Mouse (Mus musculus) midbrain, embryonic 13.5 days (tissue): ENCODE data around the gene Mroh2a. TPM values are rescaled to one million over a fixed set of nuclear protein-coding genes. Genes with fewer than 3 reads are reported as not detected.

ENCODE experiments used
- ATAC-seq: fragments of 200-750 bp; cut with Nextera tagmentation; 2 replicates; pipeline ENCODE4 v1.8.0; 2017; ENCODE audit warnings: mild to moderate bottlenecking, moderate TSS enrichment, moderate library complexity
- H3K27ac ChIP-seq: fragments of 300-500 bp; sonication (generic); 2 replicates; pipeline ENCODE4 v1.5.1; 2015; ENCODE audit warnings: inconsistent platforms, mild to moderate bottlenecking, moderate library complexity
- H3K27me3 ChIP-seq: fragments of 300-500 bp; sonication (generic); 2 replicates; pipeline ENCODE4 v1.6.1; 2015; ENCODE audit warnings: mild to moderate bottlenecking, inconsistent platforms
- H3K36me3 ChIP-seq: fragments of 300-500 bp; sonication (generic); 2 replicates; pipeline ENCODE4 v1.6.1; 2015; ENCODE audit warnings: mild to moderate bottlenecking, inconsistent platforms
- H3K4me1 ChIP-seq: fragments of 300-500 bp; sonication (generic); replicated peaks from 2 replicates; pipeline ENCODE4 v1.6.1; 2015; ENCODE audit warnings: inconsistent platforms
- H3K4me2 ChIP-seq: fragments of 300-500 bp; sonication (generic); replicated peaks from 2 replicates; pipeline ENCODE4 v1.6.1; 2015; ENCODE audit warnings: moderate library complexity, mild to moderate bottlenecking, inconsistent platforms
- H3K4me3 ChIP-seq: fragments of 300-500 bp; sonication (generic); replicated peaks from 2 replicates; pipeline ENCODE4 v1.5.1; 2015; ENCODE audit warnings: mild to moderate bottlenecking, inconsistent platforms
- H3K9ac ChIP-seq: fragments of 300-500 bp; sonication (generic); replicated peaks from 2 replicates; pipeline ENCODE4 v1.6.1; 2015; ENCODE audit warnings: mild to moderate bottlenecking, inconsistent platforms
- H3K9me3 ChIP-seq: fragments of 300-500 bp; sonication (generic); 2 replicates; pipeline ENCODE4 v1.6.1; 2016; ENCODE audit warnings: mild to moderate bottlenecking, inconsistent platforms
- WGBS: fragments of 180-500 bp; shearing (Covaris S2); methylation state at CpG from one replicate; pipeline ENCODE4 v1.1.7; 2015; 5-methylcytosine and 5-hydroxymethylcytosine counted together
- polyA plus RNA-seq: library from polyadenylated mRNA; unstranded; fragments of >200 nt; fragmentation: Nextera tagmentation; extraction: Ambion mirVana; gene quantifications from 2 replicates; pipeline ENCODE4 v1.2.1, GENCODE M21; 2015

Mroh2a gene
- polyA plus RNA-seq, 1 experiment from 2014 or later, result 1.0 TPM

DNA sequence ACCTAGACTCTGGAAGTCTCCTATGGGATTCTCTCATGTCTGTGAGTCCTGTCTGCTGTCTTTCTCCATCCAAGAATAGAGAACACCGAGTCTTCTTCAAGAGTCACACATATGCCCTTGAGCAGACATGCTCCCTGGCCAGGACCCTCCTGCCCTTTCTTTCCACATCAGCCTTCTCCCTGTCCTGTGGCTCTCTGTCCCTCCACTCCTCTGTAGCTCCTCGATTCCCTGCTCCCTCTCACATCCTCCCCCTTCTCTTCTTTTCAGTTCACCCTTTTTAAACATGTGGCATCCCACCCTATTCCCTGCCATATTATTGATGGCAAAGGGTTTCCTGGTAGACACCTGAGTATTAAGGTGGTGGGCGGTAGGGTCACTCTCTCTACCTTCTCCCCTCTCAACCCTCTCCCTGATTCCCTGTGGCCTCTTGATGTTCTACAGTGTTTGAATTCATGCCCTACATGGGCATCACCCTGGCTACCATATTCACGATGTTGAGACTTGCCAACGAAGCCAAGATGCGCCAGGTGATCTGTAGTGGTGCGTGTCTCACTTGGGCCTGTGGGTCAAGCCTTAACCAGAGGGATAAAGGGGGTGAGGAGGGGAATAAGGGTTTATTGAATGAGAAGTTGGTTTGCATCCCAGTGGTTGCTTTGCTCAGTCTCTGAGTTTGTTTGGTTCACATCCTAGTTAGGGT, 5.2 kb downstream of the Mroh2a start:
- H3K36me3 ChIP-seq, result no peaks in the 10 kb centered on the region
- H3K27me3 ChIP-seq, result no peaks in the 10 kb centered on the region
- H3K4me3 ChIP-seq, result no peak overlapping the region
- 69% methylated on average over 7 of the region's 7 CpGs for WGBS
- peaks cover 97% of the 10 kb centered on the region for H3K9me3 ChIP-seq
- no peak overlapping the region for H3K27ac ChIP-seq
- H3K9ac ChIP-seq, result no peak overlapping the region
- H3K4me1 ChIP-seq, result no peaks in the 10 kb centered on the region
- ATAC-seq, result no peak
- H3K4me2 ChIP-seq, result no peak overlapping the region

DNA sequence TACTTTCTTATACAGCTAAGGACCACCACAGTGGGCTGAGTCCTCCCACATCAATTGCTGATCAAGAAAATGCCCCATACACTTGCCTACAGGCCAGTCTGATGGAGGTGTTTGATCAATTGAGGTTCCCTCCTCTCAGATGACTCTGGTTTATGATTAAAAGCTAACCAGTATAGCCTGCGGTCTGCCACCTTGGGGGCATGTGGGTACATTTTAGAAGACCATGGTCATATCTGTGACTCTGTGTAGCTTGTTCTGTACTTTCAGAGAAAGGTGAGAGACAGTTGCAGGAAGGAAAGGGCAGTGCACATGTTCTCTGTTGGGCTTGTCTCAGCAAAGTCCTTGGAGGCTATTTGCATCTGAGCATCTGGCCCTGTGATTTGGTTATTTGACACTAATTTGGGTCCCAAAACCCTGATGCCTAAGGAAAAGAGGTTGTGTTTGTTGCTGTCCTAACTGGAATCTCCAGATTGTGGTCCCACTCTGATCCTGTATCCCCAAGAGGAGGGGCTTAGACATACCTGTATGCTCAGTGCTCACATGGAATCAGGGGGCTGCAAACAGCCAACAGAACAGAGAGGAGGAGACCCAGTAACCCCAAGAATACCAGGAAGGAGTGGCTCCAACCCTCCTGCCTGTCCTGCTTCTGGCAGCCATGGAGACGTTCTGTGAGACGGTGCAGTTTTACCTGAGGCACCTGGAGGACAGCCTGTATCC, 6.0 kb downstream of the Mroh2a start:
- ATAC-seq, result no peak
- no peak overlapping the region for H3K4me3 ChIP-seq
- H3K4me1 ChIP-seq, result no peaks in the 10 kb centered on the region
- no peak overlapping the region for H3K4me2 ChIP-seq
- no peak overlapping the region for H3K9ac ChIP-seq
- H3K9me3 ChIP-seq, result peaks cover 97% of the 10 kb centered on the region
- 60% methylated on average over 3 of the region's 3 CpGs for WGBS
- H3K27me3 ChIP-seq, result no peaks in the 10 kb centered on the region
- H3K27ac ChIP-seq, result no peak overlapping the region
- H3K36me3 ChIP-seq, result no peaks in the 10 kb centered on the region

DNA sequence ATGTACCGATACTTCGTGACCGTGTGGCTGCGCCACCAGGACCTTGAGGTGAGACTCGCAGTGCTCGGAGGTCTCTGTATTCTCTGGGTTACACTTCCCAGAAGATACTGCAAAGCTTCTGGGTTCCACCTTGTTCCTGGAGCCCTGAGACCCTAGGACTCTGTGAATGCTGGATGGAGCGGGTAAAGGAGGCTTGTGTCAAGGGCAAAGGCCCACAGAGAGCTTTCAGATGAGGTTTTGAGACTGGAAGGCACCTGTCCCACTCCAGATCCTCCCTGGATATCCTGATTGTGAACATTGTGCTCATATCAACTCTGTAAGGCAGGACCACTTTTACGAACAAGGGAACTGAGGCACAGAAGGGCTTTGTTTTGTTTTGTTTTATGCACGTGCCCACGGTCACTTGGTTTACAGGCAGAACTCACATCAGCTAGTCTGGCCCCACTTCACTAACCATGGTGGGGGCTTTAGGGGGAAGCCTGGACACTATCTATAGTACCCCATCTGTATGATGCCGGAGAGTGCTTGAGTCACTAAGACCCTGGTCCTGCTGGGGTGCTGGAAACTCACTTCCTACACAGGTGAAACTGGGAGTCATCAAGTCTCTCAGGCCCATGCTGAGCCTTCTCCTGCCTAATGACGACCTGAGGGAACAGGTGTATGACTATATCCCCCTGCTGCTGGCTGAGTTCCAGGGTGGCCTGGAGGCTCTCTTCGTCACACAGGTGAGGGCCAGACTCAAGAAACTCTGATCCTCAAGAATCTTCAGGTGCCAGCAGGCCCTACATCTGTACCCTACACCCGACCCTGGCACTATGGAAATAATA, 6.8 kb downstream of the Mroh2a start:
- H3K4me2 ChIP-seq, result no peak overlapping the region
- WGBS, result 68% methylated on average over 14 of the region's 14 CpGs
- no peak overlapping the region for H3K4me3 ChIP-seq
- no peaks in the 10 kb centered on the region for H3K4me1 ChIP-seq
- no peak overlapping the region for H3K27ac ChIP-seq
- no peaks in the 10 kb centered on the region for H3K36me3 ChIP-seq
- no peaks in the 10 kb centered on the region for H3K27me3 ChIP-seq
- ATAC-seq, result no peak
- no peak overlapping the region for H3K9ac ChIP-seq
- peaks cover 97% of the 10 kb centered on the region for H3K9me3 ChIP-seq

DNA sequence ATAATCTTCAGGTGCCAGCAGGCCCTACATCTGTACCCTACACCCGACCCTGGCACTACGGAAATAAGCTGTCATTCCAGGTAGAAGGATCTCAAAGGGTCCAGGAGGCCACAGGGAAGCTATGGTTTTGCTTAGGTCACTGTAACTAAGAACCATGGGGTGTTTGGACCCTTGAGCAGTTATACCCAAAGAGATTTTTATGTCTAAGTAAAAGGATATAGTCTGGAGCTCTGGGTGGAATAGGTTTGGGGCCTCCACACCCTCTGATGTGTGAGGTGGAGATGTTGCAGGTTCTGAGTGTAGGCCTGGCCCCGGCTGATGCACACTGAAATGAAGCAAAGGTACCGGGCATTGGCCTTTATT, 7.4 kb downstream of the Mroh2a start:
- H3K36me3 ChIP-seq, result no peaks in the 10 kb centered on the region
- H3K4me1 ChIP-seq, result no peaks in the 10 kb centered on the region
- H3K27ac ChIP-seq, result no peak overlapping the region
- no peak for ATAC-seq
- WGBS, result 62% methylated on average over 4 of the region's 4 CpGs
- H3K9ac ChIP-seq, result no peak overlapping the region
- H3K9me3 ChIP-seq, result peaks cover 97% of the 10 kb centered on the region
- H3K4me2 ChIP-seq, result no peak overlapping the region
- H3K4me3 ChIP-seq, result no peak overlapping the region
- no peaks in the 10 kb centered on the region for H3K27me3 ChIP-seq

DNA sequence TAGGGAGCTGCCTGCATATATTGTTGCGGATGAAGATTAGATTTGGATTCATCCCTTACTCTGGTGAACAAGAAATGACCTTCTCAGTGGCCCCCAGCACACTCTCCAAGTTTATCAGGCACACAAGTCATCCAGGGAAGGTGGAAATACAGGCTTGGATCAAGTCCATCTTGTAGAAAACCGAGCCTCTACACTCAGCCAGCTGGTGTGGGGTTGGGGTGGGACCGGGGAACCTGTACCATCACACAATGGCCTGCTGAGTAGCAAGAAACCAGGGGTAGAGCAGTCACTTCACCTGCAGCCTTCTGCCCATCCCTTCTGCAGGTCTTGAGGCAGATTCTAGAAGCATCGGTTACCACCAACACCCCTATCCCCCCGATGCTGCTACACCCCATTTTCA, 7.9 kb downstream of the Mroh2a start:
- H3K27me3 ChIP-seq, result no peaks in the 10 kb centered on the region
- no peaks in the 10 kb centered on the region for H3K4me1 ChIP-seq
- no peak overlapping the region for H3K9ac ChIP-seq
- peaks cover 97% of the 10 kb centered on the region for H3K9me3 ChIP-seq
- no peak for ATAC-seq
- H3K27ac ChIP-seq, result no peak overlapping the region
- WGBS, result 43% methylated on average over 5 of the region's 5 CpGs
- no peaks in the 10 kb centered on the region for H3K36me3 ChIP-seq
- no peak overlapping the region for H3K4me2 ChIP-seq
- H3K4me3 ChIP-seq, result no peak overlapping the region

DNA sequence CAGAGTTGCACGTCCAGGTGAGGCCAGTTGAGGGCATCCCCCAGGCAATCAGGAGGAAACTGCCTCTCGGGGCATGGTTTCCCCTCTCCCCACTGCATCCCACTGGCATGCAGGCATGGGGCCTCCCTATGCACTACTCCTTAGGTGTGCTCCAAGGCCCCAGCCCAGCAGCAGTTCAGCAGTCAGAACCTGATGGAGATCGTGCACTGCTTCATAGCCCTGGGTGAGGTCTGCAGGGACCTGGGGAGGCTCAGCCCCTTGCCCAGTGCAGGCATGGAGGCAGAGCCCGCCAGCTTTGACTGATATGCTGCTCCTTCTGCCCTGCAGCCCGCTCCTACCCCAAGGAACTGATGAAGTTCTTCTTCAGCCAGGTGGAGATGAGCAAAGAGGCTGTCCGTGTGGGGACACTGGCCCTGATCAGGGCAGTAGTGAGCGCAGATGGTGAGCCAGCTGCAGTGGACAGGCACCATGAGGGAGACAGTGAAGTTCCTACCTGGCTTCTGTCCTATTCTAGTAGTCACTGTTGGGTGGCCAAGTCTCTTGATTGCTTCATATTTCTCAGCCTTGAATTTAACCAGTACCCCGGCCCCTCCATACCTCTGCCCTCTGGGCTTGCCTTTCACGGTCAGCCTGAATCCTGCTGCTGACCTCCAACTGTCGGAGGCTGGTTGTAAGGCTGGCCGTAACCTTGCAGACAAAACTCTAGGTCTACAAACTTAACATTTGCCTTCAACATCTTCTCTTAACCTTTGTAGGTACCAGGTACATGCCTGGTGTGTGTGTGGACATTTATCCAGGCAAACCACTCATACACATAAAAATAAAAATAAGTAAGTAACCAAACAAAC, 8.5 kb downstream of the Mroh2a start:
- no peak overlapping the region for H3K4me3 ChIP-seq
- H3K9ac ChIP-seq, result no peak overlapping the region
- H3K27ac ChIP-seq, result no peak overlapping the region
- WGBS, result 65% methylated on average over 11 of the region's 11 CpGs
- no peaks in the 10 kb centered on the region for H3K27me3 ChIP-seq
- no peaks in the 10 kb centered on the region for H3K4me1 ChIP-seq
- peaks cover 97% of the 10 kb centered on the region for H3K9me3 ChIP-seq
- no peak overlapping the region for H3K4me2 ChIP-seq
- no peaks in the 10 kb centered on the region for H3K36me3 ChIP-seq
- peak; percentile 31 for ATAC-seq

DNA sequence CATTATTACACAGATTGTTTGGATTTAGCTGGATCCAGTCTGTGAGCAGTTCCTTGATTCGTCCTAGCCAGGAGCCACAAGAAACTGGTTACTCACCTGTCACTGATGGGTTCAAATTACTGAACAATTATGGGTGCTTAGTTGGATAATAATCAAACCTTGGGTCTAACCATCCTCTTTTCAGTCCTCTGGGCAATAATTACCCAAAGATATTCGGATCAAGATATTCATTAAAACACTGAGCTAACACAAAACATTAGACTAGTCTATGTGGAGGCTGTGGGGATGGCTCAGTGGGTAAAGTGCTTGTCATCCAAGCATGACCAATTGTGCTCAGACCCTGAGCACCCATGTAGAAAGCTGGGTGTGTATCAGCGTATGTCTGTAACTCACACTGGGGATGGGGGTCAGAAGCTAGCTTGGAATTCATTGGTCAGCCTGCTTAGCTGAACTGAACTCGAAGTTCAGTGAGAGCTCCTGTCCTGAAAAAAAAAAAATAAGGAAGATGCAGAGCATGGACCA, 9.2 kb downstream of the Mroh2a start:
- Histone ChIP-seq H3K4me1 (no peaks in the 10 kb centered on the region), H3K36me3 (no peaks in the 10 kb centered on the region), H3K9ac (no peak overlapping the region), H3K4me2 (no peak overlapping the region), H3K4me3 (no peak overlapping the region), H3K9me3 (peaks cover 97% of the 10 kb centered on the region), H3K27me3 (no peaks in the 10 kb centered on the region), H3K27ac (no peak overlapping the region)
- WGBS, result 61% methylated on average over 4 of the region's 4 CpGs
- ATAC-seq, result no peak

DNA sequence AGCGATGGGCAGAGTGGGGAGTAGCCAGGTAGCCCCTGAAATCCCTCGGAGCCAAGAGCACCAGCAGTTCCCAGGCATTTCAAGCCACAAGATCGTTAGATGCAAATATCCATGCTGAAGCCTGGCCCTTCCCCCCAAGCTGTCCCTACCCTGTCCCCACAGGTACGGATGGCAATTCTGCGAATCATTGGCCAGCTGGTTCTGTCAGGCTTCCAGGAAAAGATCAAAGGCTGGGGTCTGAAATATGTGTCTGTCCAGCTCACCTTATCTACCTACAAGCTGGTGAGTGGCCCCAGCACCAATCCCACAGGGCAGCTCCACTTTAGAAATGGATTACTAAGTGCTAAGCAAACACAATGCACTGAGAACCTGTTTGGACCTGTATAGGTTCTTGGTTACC, 10.5 kb downstream of the Mroh2a start:
- WGBS, result 79% methylated on average over 5 of the region's 5 CpGs
- H3K4me3 ChIP-seq, result no peak overlapping the region

DNA sequence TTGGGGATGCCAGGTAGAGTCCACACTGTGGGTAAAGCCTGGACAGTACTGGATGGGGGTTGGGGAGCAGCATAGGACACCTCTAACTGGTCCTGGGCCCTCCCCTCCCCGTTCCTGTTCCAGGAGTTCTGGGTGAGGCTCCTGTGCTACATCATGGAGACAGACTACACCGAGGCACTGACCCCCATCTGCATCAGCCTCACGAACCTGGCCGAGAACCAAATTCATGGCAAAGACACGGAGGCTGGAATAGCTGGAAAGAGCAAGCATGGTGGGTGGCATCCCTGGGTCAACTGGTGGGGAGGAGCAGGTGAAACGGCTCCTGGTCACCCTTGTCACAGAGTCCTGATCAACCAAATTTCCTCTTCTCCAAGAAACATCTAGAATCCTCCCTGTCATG, 12.0 kb downstream of the Mroh2a start:
- no peaks in the 10 kb centered on the region for H3K36me3 ChIP-seq
- H3K27ac ChIP-seq, result no peak overlapping the region
- H3K27me3 ChIP-seq, result no peaks in the 10 kb centered on the region
- no peaks in the 10 kb centered on the region for H3K4me1 ChIP-seq
- H3K4me3 ChIP-seq, result no peak overlapping the region
- no peak overlapping the region for H3K9ac ChIP-seq
- H3K9me3 ChIP-seq, result peaks cover 94% of the 10 kb centered on the region
- WGBS, result 77% methylated on average over 6 of the region's 6 CpGs
- no peak overlapping the region for H3K4me2 ChIP-seq
- 0 out of 2 replicates have a peak, but pooled peaks have one; percentile 12 for ATAC-seq

More for the DNA sequence above, 10.5 kb downstream of the Mroh2a start:
- Histone ChIP-seq H3K9ac (no peak overlapping the region), H3K9me3 (peaks cover 95% of the 10 kb centered on the region), H3K27ac (no peak overlapping the region), H3K4me2 (no peak overlapping the region), H3K36me3 (no peaks in the 10 kb centered on the region), H3K4me1 (no peaks in the 10 kb centered on the region), H3K27me3 (no peaks in the 10 kb centered on the region)
- ATAC-seq, result no peak

DNA sequence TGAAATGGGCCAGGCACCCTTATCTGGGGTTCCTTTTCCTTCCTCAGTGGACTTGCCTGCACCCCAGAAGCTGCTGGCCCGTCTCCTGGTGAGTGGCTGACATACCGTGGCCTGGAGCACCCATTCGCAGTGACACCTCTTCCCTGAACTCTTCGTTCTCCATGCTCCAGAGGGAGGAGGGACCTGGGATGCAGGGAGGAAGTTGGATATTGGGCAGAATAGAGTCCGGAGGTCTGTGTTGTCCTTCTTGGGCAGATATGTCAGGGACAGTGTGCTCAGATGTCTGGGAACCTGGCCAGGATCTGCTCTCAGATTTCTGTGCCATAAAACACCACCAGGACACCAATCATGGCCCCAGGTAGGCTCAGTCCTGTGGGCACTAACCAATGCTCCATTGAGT, 13.3 kb downstream of the Mroh2a start:
- no peak for ATAC-seq
- WGBS, result 72% methylated on average over 5 of the region's 5 CpGs

DNA sequence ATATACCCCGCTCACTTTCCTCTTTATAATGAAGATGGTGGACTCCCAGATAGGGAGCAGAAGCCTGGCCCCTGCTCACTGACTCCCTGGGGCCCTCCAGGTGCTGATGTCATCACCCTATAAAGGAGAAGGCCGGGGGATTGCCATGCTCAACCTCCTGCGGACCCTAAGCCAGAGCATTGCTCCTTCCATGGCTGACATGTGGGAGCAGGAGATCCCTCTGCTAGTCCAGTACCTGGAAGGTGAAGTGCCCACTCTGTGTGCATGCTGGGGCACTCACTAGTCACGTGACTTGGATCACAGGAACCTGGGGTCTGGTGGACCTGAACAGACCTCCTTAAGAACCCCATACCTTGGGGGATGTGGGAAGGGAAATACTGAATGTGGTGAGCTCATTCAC, 13.8 kb downstream of the Mroh2a start:
- no peak overlapping the region for H3K9ac ChIP-seq
- no peak overlapping the region for H3K27ac ChIP-seq
- 0 out of 2 replicates have a peak, but pooled peaks have one; percentile 3 for ATAC-seq
- no peak overlapping the region for H3K4me2 ChIP-seq
- H3K4me3 ChIP-seq, result no peak overlapping the region
- WGBS, result 75% methylated on average over 4 of the region's 4 CpGs
- H3K27me3 ChIP-seq, result no peaks in the 10 kb centered on the region
- H3K4me1 ChIP-seq, result no peaks in the 10 kb centered on the region
- H3K9me3 ChIP-seq, result peaks cover 94% of the 10 kb centered on the region
- no peaks in the 10 kb centered on the region for H3K36me3 ChIP-seq

More for the DNA sequence above, 13.3 kb downstream of the Mroh2a start:
- Histone ChIP-seq H3K36me3 (no peaks in the 10 kb centered on the region), H3K4me3 (no peak overlapping the region), H3K9ac (no peak overlapping the region), H3K27ac (no peak overlapping the region), H3K4me2 (no peak overlapping the region), H3K9me3 (peaks cover 94% of the 10 kb centered on the region), H3K4me1 (no peaks in the 10 kb centered on the region), H3K27me3 (no peaks in the 10 kb centered on the region)
